Mouse (Mus musculus) erythroblast, embryonic 14.5 days (primary cell): ENCODE measurements around the gene Ap5b1. TPM values are rescaled to one million over a fixed set of nuclear protein-coding genes. Genes with fewer than 3 reads are reported as not detected.

Experiments
- H3K27me3 ChIP-seq: 2 replicates; pipeline ENCODE4 v1.6.1; 2012; ENCODE audit warnings: inconsistent platforms; ENCODE audit not compliant: control insufficient read depth
- H3K36me3 ChIP-seq: 2 replicates; pipeline ENCODE4 v1.6.1; 2012; ENCODE audit warnings: mild to moderate bottlenecking, inconsistent platforms; ENCODE audit not compliant: control insufficient read depth
- H3K4me1 ChIP-seq: 2 replicates; pipeline ENCODE4 v1.6.1; 2012; ENCODE audit warnings: inconsistent platforms; ENCODE audit not compliant: control insufficient read depth
- H3K4me3 ChIP-seq: replicated peaks from 2 replicates; pipeline ENCODE3; 2012; ENCODE audit warnings: moderate library complexity, mild to moderate bottlenecking, inconsistent platforms
- H3K9me3 ChIP-seq: 2 replicates; pipeline ENCODE4 v1.6.1; 2012; ENCODE audit warnings: low read length, inconsistent platforms, mixed read lengths; ENCODE audit not compliant: control insufficient read depth
- GATA1 ChIP-seq: IDR thresholded peaks from 2 replicates; pipeline ENCODE4 v1.6.1; 2012; ENCODE audit warnings: low read length, inconsistent platforms, mixed read lengths
- TAL1 ChIP-seq: IDR thresholded peaks from 3 replicates; pipeline ENCODE4 v1.6.1; 2012; ENCODE audit warnings: low read length, inconsistent platforms, mixed read lengths
- polyA plus RNA-seq: library from polyadenylated mRNA; stranded (reverse); fragments of >175 nt; gene quantifications from 2 replicates; pipeline ENCODE4 v1.2.3, GENCODE M21; 2012

Ap5b1 gene
- 0.19 and 0.20 TPM in 2 replicates for polyA plus RNA-seq

GRCm38 (mm10) chr19:5567534-5568469 is at the start of gene Ap5b1:
TSS of gene Ap5b1 (plus strand) at chr19:5568025.
- TF ChIP-seq GATA1, result no peak
- TF ChIP-seq TAL1, result no peak
- H3K4me3 ChIP-seq, result peak within 1 kb of the TSS; percentile 80
- peaks cover 22% of the 10 kb centered on the region for H3K36me3 ChIP-seq
- H3K27me3 ChIP-seq, result peaks cover 46% of the 10 kb centered on the region
- H3K9me3 ChIP-seq, result no peaks in the 10 kb centered on the region
- peaks cover 42% of the 10 kb centered on the region for H3K4me1 ChIP-seq

- Histone ChIP-seq H3K9me3 (no peaks in the 10 kb centered on the region), H3K4me3 (no peak overlapping the region), H3K36me3 (no peaks in the 10 kb centered on the region), H3K4me1 (peaks cover 3% of the 10 kb centered on the region), H3K27me3 (no peaks in the 10 kb centered on the region)
- TF ChIP-seq GATA1 (no peak), TAL1 (no peak)
Observed at GRCm38 (mm10) chr19:5518721-5519120, 49.1 kb upstream of the Ap5b1 start.

- H3K4me3 ChIP-seq, result no peak overlapping the region
- TF ChIP-seq TAL1 (no peak), GATA1 (no peak)
Observed at GRCm38 (mm10) chr19:5525204-5525603, 42.6 kb upstream of the Ap5b1 start.

GRCm38 (mm10) chr19:5529325-5530137 is 38.3 kb upstream of the Ap5b1 start:
- no peaks in the 10 kb centered on the region for H3K36me3 ChIP-seq
- TF ChIP-seq TAL1, result no peak
- no peak for TF ChIP-seq GATA1
- no peaks in the 10 kb centered on the region for H3K27me3 ChIP-seq
- peaks cover 7% of the 10 kb centered on the region for H3K4me1 ChIP-seq
- H3K4me3 ChIP-seq, result no peak overlapping the region
- H3K9me3 ChIP-seq, result no peaks in the 10 kb centered on the region

More at GRCm38 (mm10) chr19:5525204-5525603, 42.6 kb upstream of the Ap5b1 start:
- Histone ChIP-seq H3K4me1 (peaks cover 7% of the 10 kb centered on the region), H3K36me3 (no peaks in the 10 kb centered on the region), H3K27me3 (no peaks in the 10 kb centered on the region), H3K9me3 (no peaks in the 10 kb centered on the region)

GRCm38 (mm10) chr19:5530138-5530524 is 37.7 kb upstream of the Ap5b1 start:
- H3K27me3 ChIP-seq, result no peaks in the 10 kb centered on the region
- H3K4me1 ChIP-seq, result peaks cover 7% of the 10 kb centered on the region
- no peaks in the 10 kb centered on the region for H3K9me3 ChIP-seq
- H3K4me3 ChIP-seq, result no peak overlapping the region
- H3K36me3 ChIP-seq, result no peaks in the 10 kb centered on the region
- TF ChIP-seq GATA1 (no peak), TAL1 (no peak)

- H3K36me3 ChIP-seq, result no peaks in the 10 kb centered on the region
- TF ChIP-seq TAL1, result no peak
- TF ChIP-seq GATA1, result no peak
Observed at GRCm38 (mm10) chr19:5532520-5532919, 35.3 kb upstream of the Ap5b1 start.

GRCm38 (mm10) chr19:5538786-5539185 is 29.0 kb upstream of the Ap5b1 start:
- no peaks in the 10 kb centered on the region for H3K36me3 ChIP-seq
- H3K9me3 ChIP-seq, result no peaks in the 10 kb centered on the region
- peaks cover 4% of the 10 kb centered on the region for H3K27me3 ChIP-seq
- H3K4me3 ChIP-seq, result no peak overlapping the region
- TF ChIP-seq TAL1 (no peak), GATA1 (no peak)
- H3K4me1 ChIP-seq, result no peaks in the 10 kb centered on the region

More at GRCm38 (mm10) chr19:5532520-5532919, 35.3 kb upstream of the Ap5b1 start:
- Histone ChIP-seq H3K4me1 (peaks cover 7% of the 10 kb centered on the region), H3K27me3 (peaks cover 4% of the 10 kb centered on the region), H3K9me3 (no peaks in the 10 kb centered on the region), H3K4me3 (no peak overlapping the region)

- H3K36me3 ChIP-seq, result no peaks in the 10 kb centered on the region
- TF ChIP-seq TAL1, result no peak
- TF ChIP-seq GATA1, result no peak
- no peaks in the 10 kb centered on the region for H3K9me3 ChIP-seq
- no peaks in the 10 kb centered on the region for H3K4me1 ChIP-seq
- H3K27me3 ChIP-seq, result no peaks in the 10 kb centered on the region
- no peak overlapping the region for H3K4me3 ChIP-seq
Observed at GRCm38 (mm10) chr19:5543362-5543761, 24.5 kb upstream of the Ap5b1 start.

GRCm38 (mm10) chr19:5544031-5544430 is 23.8 kb upstream of the Ap5b1 start:
- Histone ChIP-seq H3K36me3 (no peaks in the 10 kb centered on the region), H3K9me3 (no peaks in the 10 kb centered on the region), H3K4me1 (no peaks in the 10 kb centered on the region), H3K4me3 (no peak overlapping the region), H3K27me3 (no peaks in the 10 kb centered on the region)
- TF ChIP-seq GATA1, result no peak
- TF ChIP-seq TAL1, result no peak
